27 mouse cellular contexts compared by ENCODE assay signal in genomic region chr5:149742286-149742685, GRCm38 (mm10).
"Had no signal": no experiment of that assay in that cellular context is flagged by ENCODE, and none has a peak within 500 bp of the region (broad histone marks: within the 10 kb centered on the region; RNA-seq: fewer than 3 reads in every experiment).

No protein-coding gene starts in this region.

- DNase-seq: cerebellum, adult 9-10 months; cerebellum, adult 9-11 months; cerebellum, postnatal 10 days; cerebellum, postnatal 14 days; cerebellum, postnatal 25 days; cerebellum, postnatal 36 days; embryo, embryonic 11 days; forebrain, postnatal 0 days; gastrocnemius, adult 2 months; gastrocnemius, postnatal 10 days; gastrocnemius, postnatal 14 days; gastrocnemius, postnatal 25 days; gastrocnemius, postnatal 36 days; heart, adult 11 months; heart, adult 18-20 months; heart, adult 2 months had no signal

- H3K4me1 ChIP-seq: embryonic facial prominence, embryonic 10.5 days; embryonic facial prominence, embryonic 12.5 days; embryonic facial prominence, embryonic 15.5 days; forebrain, embryonic 10.5 days; forebrain, embryonic 12.5 days; forebrain, embryonic 13.5 days; forebrain, embryonic 15.5 days had no signal

- H3K4me2 ChIP-seq: embryonic facial prominence, embryonic 12.5 days; embryonic facial prominence, embryonic 13.5 days; embryonic facial prominence, embryonic 15.5 days; forebrain, embryonic 12.5 days; forebrain, embryonic 13.5 days; forebrain, embryonic 15.5 days had no signal

- H3K27ac ChIP-seq: embryonic facial prominence, embryonic 10.5 days; embryonic facial prominence, embryonic 12.5 days; embryonic facial prominence, embryonic 13.5 days; embryonic facial prominence, embryonic 15.5 days; forebrain, embryonic 10.5 days; forebrain, embryonic 12.5 days; forebrain, embryonic 13.5 days; forebrain, embryonic 15.5 days; gastrocnemius, adult 2 months; heart, adult 2 months had no signal

- H3K27me3 ChIP-seq: embryonic facial prominence, embryonic 12.5 days; embryonic facial prominence, embryonic 13.5 days; embryonic facial prominence, embryonic 15.5 days; forebrain, embryonic 12.5 days; forebrain, embryonic 13.5 days; forebrain, embryonic 15.5 days had no signal

- H3K36me3 ChIP-seq: embryonic facial prominence, embryonic 15.5 days had no signal

- ATAC-seq: forebrain, embryonic 13.5 days; forebrain, embryonic 14.5 days; forebrain, embryonic 15.5 days; forebrain, embryonic 16.5 days; forebrain, postnatal 0 days had no signal

- H3K9me3 ChIP-seq: embryonic facial prominence, embryonic 12.5 days; embryonic facial prominence, embryonic 15.5 days; forebrain, embryonic 12.5 days; forebrain, embryonic 13.5 days; forebrain, embryonic 15.5 days had no signal

- H3K4me3 ChIP-seq: embryonic facial prominence, embryonic 10.5 days; embryonic facial prominence, embryonic 12.5 days; embryonic facial prominence, embryonic 13.5 days; embryonic facial prominence, embryonic 15.5 days; erythroblast, embryonic 14.5 days; forebrain, embryonic 10.5 days; forebrain, embryonic 12.5 days; forebrain, embryonic 13.5 days; forebrain, embryonic 15.5 days; gastrocnemius, adult 2 months; heart, adult 2 months had no signal

- H3K9ac ChIP-seq: embryonic facial prominence, embryonic 12.5 days; embryonic facial prominence, embryonic 13.5 days; embryonic facial prominence, embryonic 15.5 days; forebrain, embryonic 12.5 days; forebrain, embryonic 13.5 days; forebrain, embryonic 15.5 days; forebrain, postnatal 0 days had no signal
